Mouse (Mus musculus): ENCODE measurements around the gene Tnfrsf12a.

- TF ChIP-seq CTCF (IDR thresholded peaks at IDR 0.05; ENCODE audit: insufficient read depth, low read depth, low read length) (no peak), POLR2A (IDR thresholded peaks at IDR 0.05; ENCODE audit: insufficient read depth, low read depth, low read length) (no peak)
These were observed 48.2 kb upstream of the Tnfrsf12a start for GRCm38 (mm10) chr17:23725477-23725876.

All from olfactory bulb, adult 2 months (tissue).